Comparison of ENCODE assay signal across 8 mouse cellular contexts in the genomic region with DNA sequence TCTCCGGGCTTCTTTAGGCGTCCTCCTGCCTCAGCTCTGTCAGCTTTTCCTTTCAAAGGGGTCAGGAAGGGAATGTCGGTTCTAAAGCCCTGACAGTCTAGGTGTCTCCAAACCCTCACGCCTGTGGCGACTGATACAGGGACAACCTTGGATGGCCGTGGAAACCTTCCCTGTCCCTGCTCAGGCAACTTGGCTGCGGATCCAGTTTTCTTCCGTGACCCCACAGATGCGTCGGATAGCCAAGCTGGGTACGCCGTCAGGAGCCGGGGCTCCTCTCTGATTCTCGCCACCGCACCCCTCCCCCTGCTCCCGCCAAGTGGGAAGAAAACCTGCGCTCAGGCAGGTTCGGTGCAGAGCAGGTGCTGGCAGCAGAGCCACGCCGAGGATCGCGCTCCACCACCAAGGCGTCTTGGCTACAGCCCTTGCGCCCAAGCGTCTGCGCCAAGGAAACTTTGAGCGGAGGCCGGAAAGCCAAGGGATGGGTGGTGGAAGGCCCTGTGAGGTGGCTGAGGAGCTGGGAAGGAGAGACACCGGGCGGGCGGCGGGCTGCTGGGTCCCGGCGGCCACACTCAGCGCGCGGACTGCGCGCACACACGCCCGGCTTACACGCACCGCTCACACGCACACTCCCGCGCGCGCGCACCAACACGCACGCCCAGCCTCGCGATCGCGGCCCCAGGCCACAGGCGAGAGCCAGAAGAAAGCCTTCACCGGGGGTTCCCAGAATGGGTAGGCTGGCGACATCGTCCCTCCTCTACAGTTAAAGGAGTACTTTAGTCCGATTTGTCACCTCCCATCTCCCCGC. TPM values are rescaled to one million over a fixed set of nuclear protein-coding genes. Genes with fewer than 3 reads are reported as not detected.
DNase-seq lines count a peak whose midpoint lies in the region; ATAC-seq and TF ChIP-seq lines count a peak whose summit lies in the region.

Lingo2 (minus strand) TSS at position 598 of the 805 bp plus-strand sequence.

- TF ChIP-seq CTCF in kidney, postnatal 0 days (IDR thresholded peaks at IDR 0.05; ENCODE audit: low read depth), result no peak
- TF ChIP-seq CTCF in thymus, adult 2 months (IDR thresholded peaks at IDR 0.05; ENCODE audit: borderline replicate concordance, control insufficient read depth, extremely low read depth, insufficient read depth, low read length, poor library complexity), result no peak

- no peaks in the 10 kb centered on the region for H3K36me3 ChIP-seq in kidney, postnatal 0 days (ENCODE audit: insufficient read depth, low read length)
- H3K36me3 ChIP-seq in hindbrain, embryonic 11.5 days (ENCODE audit: control insufficient read depth, insufficient read depth, low read length), result no peaks in the 10 kb centered on the region
- H3K36me3 ChIP-seq in limb, embryonic 14.5 days (ENCODE audit: control insufficient read depth, insufficient read depth, low read length), result no peaks in the 10 kb centered on the region
- no peaks in the 10 kb centered on the region for H3K36me3 ChIP-seq in thymus, adult 2 months (ENCODE audit: control insufficient read depth, insufficient read depth, low read length)

- under 1% methylated on average over 47 of the region's 61 CpGs for WGBS in kidney, postnatal 0 days
- under 1% methylated on average over 61 of the region's 61 CpGs for WGBS in hindbrain, embryonic 11.5 days
- under 1% methylated on average over 43 of the region's 61 CpGs for WGBS in limb, embryonic 14.5 days
- 4% methylated on average over 61 of the region's 61 CpGs for WGBS in thymus, adult 2 months

- H3K27ac ChIP-seq in kidney, postnatal 0 days, result no peak within 1 kb of the TSS
- H3K27ac ChIP-seq in hindbrain, embryonic 11.5 days (ENCODE audit: low read depth, low read length), result no peak within 1 kb of the TSS
- H3K27ac ChIP-seq in limb, embryonic 14.5 days (replicated peaks; ENCODE audit: low read depth, low read length), result no peak within 1 kb of the TSS
- no peak within 1 kb of the TSS for H3K27ac ChIP-seq in thymus, adult 2 months (ENCODE audit: control insufficient read depth, insufficient read depth, low read length)

- ATAC-seq in kidney, postnatal 0 days (replicated peaks; ENCODE audit: low FRiP score, low read depth), result peak; percentile 30; the same call in 1 of the 2 replicates
- peak; percentile 39 for ATAC-seq in hindbrain, embryonic 11.5 days (ENCODE audit: low FRiP score)
- ATAC-seq in limb, embryonic 14.5 days (ENCODE audit: low FRiP score, low read depth), result peak; percentile 28; the same call in 1 of the 2 replicates

- peak within 1 kb of the TSS; percentile 23; the same call in 1 of the 2 replicates for H3K9ac ChIP-seq in kidney, postnatal 0 days (ENCODE audit: low read depth, low read length)
- no peak within 1 kb of the TSS; the same call in 1 of the 2 replicates for H3K9ac ChIP-seq in hindbrain, embryonic 11.5 days (ENCODE audit: low read depth, low read length)
- peak within 1 kb of the TSS; percentile 45 for H3K9ac ChIP-seq in limb, embryonic 14.5 days (ENCODE audit: low read depth, low read length, severe bottlenecking)

- peak within 1 kb of the TSS; percentile 42 for H3K4me3 ChIP-seq in kidney, postnatal 0 days (replicated peaks; ENCODE audit: low read depth, low read length)
- peak within 1 kb of the TSS; percentile 54 for H3K4me3 ChIP-seq in hindbrain, embryonic 11.5 days (ENCODE audit: low read depth, low read length)
- peak within 1 kb of the TSS; percentile 50 for H3K4me3 ChIP-seq in limb, embryonic 14.5 days (replicated peaks; ENCODE audit: low read length)
- no peak within 1 kb of the TSS for H3K4me3 ChIP-seq in thymus, adult 2 months (ENCODE audit: control insufficient read depth, insufficient read depth, low read length)

- peaks cover 43% of the 10 kb centered on the region for H3K27me3 ChIP-seq in kidney, postnatal 0 days (ENCODE audit: insufficient read depth, low read length)
- peaks cover 44% of the 10 kb centered on the region for H3K27me3 ChIP-seq in hindbrain, embryonic 11.5 days (ENCODE audit: control insufficient read depth, insufficient read depth, low read length)
- peaks cover 49% of the 10 kb centered on the region for H3K27me3 ChIP-seq in limb, embryonic 14.5 days (ENCODE audit: control insufficient read depth, insufficient read depth, low read length)
- H3K27me3 ChIP-seq in thymus, adult 2 months (ENCODE audit: control insufficient read depth, insufficient read depth, low read length), result no peaks in the 10 kb centered on the region

- peak within 1 kb of the TSS; percentile 80 for H3K4me2 ChIP-seq in kidney, postnatal 0 days (ENCODE audit: low read length)
- H3K4me2 ChIP-seq in hindbrain, embryonic 11.5 days (replicated peaks; ENCODE audit: low read depth, low read length), result peak within 1 kb of the TSS; percentile 98
- H3K4me2 ChIP-seq in limb, embryonic 14.5 days (replicated peaks; ENCODE audit: low read depth, low read length, severe bottlenecking), result peak within 1 kb of the TSS; percentile 96

- no peaks in the 10 kb centered on the region for H3K9me3 ChIP-seq in kidney, postnatal 0 days (replicated peaks; ENCODE audit: low read length)
- H3K9me3 ChIP-seq in hindbrain, embryonic 11.5 days (ENCODE audit: control insufficient read depth, low read length), result no peaks in the 10 kb centered on the region
- no peaks in the 10 kb centered on the region for H3K9me3 ChIP-seq in limb, embryonic 14.5 days (ENCODE audit: control insufficient read depth, low read length)

- peak; percentile 13 for DNase-seq in kidney, postnatal 0 days (ENCODE audit: low spot score)
- no peak for DNase-seq in kidney, adult 11 months
- peak; percentile 45 for DNase-seq in embryo, embryonic 9.5 days (ENCODE audit: extremely low spot score)
- peak; percentile 64 for DNase-seq in hindbrain, embryonic 11.5 days (ENCODE audit: low spot score)
- DNase-seq in limb, embryonic 14.5 days (ENCODE audit: low spot score), result no peak
- DNase-seq in right cerebral cortex, adult 2 months (ENCODE audit: low spot score in 2 of 2), result peak; percentile 58 to 76
- no peak for DNase-seq in thymus, adult 2 months
- no peak for DNase-seq in ovary, postnatal 14 days (ENCODE audit: low spot score)

- TF ChIP-seq POLR2A in limb, embryonic 14.5 days (IDR thresholded peaks at IDR 0.05; ENCODE audit: borderline replicate concordance, extremely low read depth, insufficient read depth, insufficient read length), result no peak
- TF ChIP-seq POLR2A in thymus, adult 2 months (IDR thresholded peaks at IDR 0.05; ENCODE audit: control insufficient read depth, extremely low read depth, insufficient read depth, low read length, poor library complexity), result no peak

- H3K4me1 ChIP-seq in kidney, postnatal 0 days (replicated peaks; ENCODE audit: insufficient read depth, low read length), result peaks cover 5% of the 10 kb centered on the region; the same call in 1 of the 2 replicates
- peaks cover 4% of the 10 kb centered on the region; the same call in 1 of the 2 replicates for H3K4me1 ChIP-seq in hindbrain, embryonic 11.5 days (replicated peaks; ENCODE audit: control insufficient read depth, insufficient read depth, low read length)
- no peaks in the 10 kb centered on the region; the same call in 1 of the 2 replicates for H3K4me1 ChIP-seq in limb, embryonic 14.5 days (ENCODE audit: control insufficient read depth, insufficient read depth, low read length)
- H3K4me1 ChIP-seq in thymus, adult 2 months (replicated peaks; ENCODE audit: control insufficient read depth, insufficient read depth, low read length), result no peaks in the 10 kb centered on the region

RNA-seq across cellular contexts. Expression of gene Lingo2, which starts in this region (rescaled TPM):
- polyA plus RNA-seq in kidney, postnatal 0 days (2015; fragmentation: Nextera tagmentation; extraction: Ambion mirVana), result 0.05 and 0.17 TPM in 2 replicates
- polyA plus RNA-seq in hindbrain, embryonic 11.5 days (2014; fragmentation: Nextera tagmentation; extraction: Ambion mirVana), result 1.6 and 2.1 TPM in 2 replicates
- polyA plus RNA-seq in limb, embryonic 14.5 days (2012; rRNA removed), result 0.89 and 1.5 TPM in 2 replicates
- 3.7 and 4.3 TPM in 2 replicates for polyA plus RNA-seq in limb, embryonic 14.5 days (2014; fragmentation: Nextera tagmentation; extraction: Ambion mirVana)
- polyA plus RNA-seq in thymus, adult 2 months (2012; rRNA removed), result 0.11 and 0.50 TPM in 2 replicates

Comparison
In these comparisons a context has a peak if more than half of its experiments do, and no peak if none do; other contexts are left out.
1. Peak in DNase-seq, ATAC-seq, H3K4me3 ChIP-seq, H3K9ac ChIP-seq and H3K4me2 ChIP-seq in kidney, postnatal 0 days; RNA of the gene not detected or under 1 TPM.
2. DNase-seq: peak in embryo, embryonic 9.5 days (single experiment), hindbrain, embryonic 11.5 days (single experiment) and right cerebral cortex, adult 2 months (2 of 2); none in kidney, adult 11 months (single experiment), limb, embryonic 14.5 days (single experiment), thymus, adult 2 months (single experiment) and ovary, postnatal 14 days (single experiment).
3. Peak in every context shown above with its lines, with median percentiles within 50 percentile points of each other: ATAC-seq and H3K4me2 ChIP-seq.